Mouse (Mus musculus): ENCODE results near the gene Mettl15. TPM values are rescaled to one million over a fixed set of nuclear protein-coding genes. Genes with fewer than 3 reads are reported as not detected.

Gene Mettl15
- polyA plus RNA-seq, 1 experiment from 2014 or later: 12.9 TPM

DNA sequence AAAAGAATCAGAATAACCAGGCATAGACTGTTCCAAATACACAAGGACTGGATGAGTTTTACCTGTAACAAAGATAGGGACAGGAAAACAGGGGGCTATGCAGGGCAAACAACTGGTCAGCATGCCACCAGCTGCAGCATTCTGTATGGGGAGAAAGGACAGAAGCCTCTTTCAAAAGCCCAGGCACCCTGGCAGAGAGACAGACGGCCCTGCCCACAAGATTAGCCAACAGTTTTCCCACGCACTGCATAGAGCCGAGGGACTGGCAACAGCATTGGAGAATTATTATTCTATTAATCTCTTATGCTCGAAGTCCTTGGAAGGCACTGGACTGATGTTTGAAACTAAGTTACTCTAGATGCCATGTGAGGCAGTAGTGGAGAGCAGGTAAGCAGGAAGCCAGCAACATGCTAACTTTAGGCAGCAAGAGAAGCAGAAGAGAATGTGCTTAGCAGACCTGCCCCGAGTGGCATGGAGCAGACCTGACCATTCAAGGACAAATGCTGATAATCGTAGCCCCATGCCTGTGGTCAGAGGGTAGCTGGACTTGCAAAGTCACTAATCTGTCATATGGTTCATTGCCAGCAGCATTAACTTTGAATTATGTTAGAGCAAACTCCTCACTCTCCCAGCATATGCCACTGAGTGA is 127.0 kb downstream of the Mettl15 start:
- Histone ChIP-seq H3K36me3 (replicated peaks) (no peaks in the 10 kb centered on the region), H3K4me1 (peaks cover 6% of the 10 kb centered on the region; the same call in 1 of the 2 replicates), H3K4me2 (no peak overlapping the region), H3K9me3 (no peaks in the 10 kb centered on the region), H3K27me3 (no peaks in the 10 kb centered on the region), H3K4me3 (replicated peaks) (no peak overlapping the region), H3K27ac (no peak overlapping the region), H3K9ac (no peak overlapping the region)
- WGBS: 56% methylated on average over 6 of the region's 6 CpGs
- no peak for ATAC-seq (ENCODE audit: low FRiP score)

DNA sequence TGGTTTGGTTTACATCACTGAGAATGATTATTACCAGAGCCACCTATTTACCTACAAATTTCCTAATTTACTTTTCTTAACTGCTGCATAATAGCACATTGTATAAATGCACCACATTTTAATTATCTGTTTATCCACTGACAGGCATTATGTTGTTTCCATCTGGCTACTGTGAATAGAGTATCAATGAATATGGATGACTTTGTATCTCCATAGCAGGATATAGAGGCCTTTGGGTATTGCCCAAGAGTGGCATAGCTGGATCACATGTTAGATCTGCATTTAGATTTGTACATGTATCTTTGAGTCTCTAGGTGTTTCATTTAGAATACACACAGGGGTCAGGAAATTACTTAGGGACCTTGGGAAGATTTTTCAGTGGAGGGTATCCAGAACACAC is 133.3 kb downstream of the Mettl15 start:
- H3K9me3 ChIP-seq: no peaks in the 10 kb centered on the region
- H3K4me2 ChIP-seq: no peak overlapping the region
- H3K9ac ChIP-seq: no peak overlapping the region
- no peak overlapping the region for H3K4me3 ChIP-seq (replicated peaks)
- no peaks in the 10 kb centered on the region for H3K4me1 ChIP-seq
- ATAC-seq (ENCODE audit: low FRiP score): no peak
- no peaks in the 10 kb centered on the region for H3K36me3 ChIP-seq (replicated peaks)
- no peaks in the 10 kb centered on the region for H3K27me3 ChIP-seq
- no peak overlapping the region for H3K27ac ChIP-seq

DNA sequence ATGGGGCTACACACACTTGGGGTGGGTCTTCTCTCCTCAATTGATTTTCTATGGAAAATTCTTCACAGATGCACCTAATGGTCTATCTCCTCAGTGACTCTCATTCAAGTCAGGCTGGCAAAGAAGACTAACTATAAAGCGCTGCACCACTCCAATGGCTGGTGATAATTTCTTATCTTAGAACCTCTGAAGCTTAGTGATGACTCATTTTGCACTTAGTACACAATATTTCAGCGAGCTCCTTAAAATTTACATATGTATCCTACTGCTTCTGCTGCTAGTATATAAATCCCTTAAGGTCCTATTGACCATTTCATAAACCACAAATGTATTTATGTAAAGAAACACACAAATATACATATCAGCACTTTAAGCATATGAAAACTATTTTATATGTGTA is 136.1 kb downstream of the Mettl15 start:
- Histone ChIP-seq H3K4me3 (replicated peaks) (no peak overlapping the region), H3K27ac (no peak overlapping the region), H3K9ac (no peak overlapping the region), H3K9me3 (no peaks in the 10 kb centered on the region), H3K36me3 (replicated peaks) (no peaks in the 10 kb centered on the region), H3K4me2 (no peak overlapping the region), H3K27me3 (no peaks in the 10 kb centered on the region), H3K4me1 (no peaks in the 10 kb centered on the region)
- WGBS: 92% methylated on average over 2 of the region's 2 CpGs
- ATAC-seq (ENCODE audit: low FRiP score): no peak

DNA sequence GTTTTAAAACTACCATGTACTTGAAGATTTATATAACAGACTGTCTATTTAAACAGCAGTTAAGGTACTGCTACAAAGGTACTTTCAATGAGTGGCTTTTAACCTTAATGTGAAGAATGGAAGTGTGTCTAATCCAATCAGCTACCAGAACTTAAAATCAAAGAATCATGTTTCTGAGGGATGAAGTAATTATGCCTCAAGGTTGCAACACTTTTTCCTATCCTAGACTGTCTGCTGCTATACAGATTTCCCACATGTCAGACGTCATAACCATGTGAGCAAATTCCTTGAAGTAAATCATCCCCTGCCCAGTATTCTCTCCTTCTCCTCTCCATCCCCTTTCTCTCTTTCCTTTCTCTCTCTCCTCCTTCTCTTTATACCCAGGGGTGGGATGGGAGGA is 140.2 kb downstream of the Mettl15 start:
- no peaks in the 10 kb centered on the region for H3K27me3 ChIP-seq
- 79% methylated on average over 1 of the region's 1 CpGs for WGBS
- no peak overlapping the region for H3K4me3 ChIP-seq (replicated peaks)
- H3K4me2 ChIP-seq: no peak overlapping the region
- no peaks in the 10 kb centered on the region for H3K4me1 ChIP-seq
- H3K9me3 ChIP-seq: no peaks in the 10 kb centered on the region
- H3K9ac ChIP-seq: no peak overlapping the region
- no peak overlapping the region for H3K27ac ChIP-seq
- ATAC-seq (ENCODE audit: low FRiP score): no peak
- no peaks in the 10 kb centered on the region for H3K36me3 ChIP-seq (replicated peaks)

DNA sequence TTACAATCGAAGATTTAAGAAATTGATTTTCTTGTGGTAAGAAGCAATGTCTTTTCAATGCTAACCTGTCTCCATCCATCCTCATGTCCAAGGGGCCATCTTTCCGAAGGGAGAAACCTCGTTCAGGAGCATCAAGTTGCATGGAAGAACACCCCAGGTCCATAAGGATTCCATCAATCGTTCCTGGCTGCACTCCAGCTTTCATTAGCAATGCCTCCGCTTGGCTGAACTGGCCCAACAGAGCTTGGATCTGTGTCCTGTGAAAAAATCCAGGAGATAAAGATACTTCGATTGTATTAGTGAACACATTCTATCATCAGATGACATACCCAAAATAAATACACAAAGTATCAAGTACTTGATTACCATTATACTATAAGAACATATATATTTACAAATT is 143.3 kb downstream of the Mettl15 start:
- no peak overlapping the region for H3K9ac ChIP-seq
- no peaks in the 10 kb centered on the region for H3K4me1 ChIP-seq
- 90% methylated on average over 6 of the region's 6 CpGs for WGBS
- no peak overlapping the region for H3K27ac ChIP-seq
- no peaks in the 10 kb centered on the region for H3K27me3 ChIP-seq
- no peaks in the 10 kb centered on the region for H3K36me3 ChIP-seq (replicated peaks)
- no peak for ATAC-seq (ENCODE audit: low FRiP score)
- H3K4me3 ChIP-seq (replicated peaks): no peak overlapping the region
- H3K9me3 ChIP-seq: no peaks in the 10 kb centered on the region
- no peak overlapping the region for H3K4me2 ChIP-seq

DNA sequence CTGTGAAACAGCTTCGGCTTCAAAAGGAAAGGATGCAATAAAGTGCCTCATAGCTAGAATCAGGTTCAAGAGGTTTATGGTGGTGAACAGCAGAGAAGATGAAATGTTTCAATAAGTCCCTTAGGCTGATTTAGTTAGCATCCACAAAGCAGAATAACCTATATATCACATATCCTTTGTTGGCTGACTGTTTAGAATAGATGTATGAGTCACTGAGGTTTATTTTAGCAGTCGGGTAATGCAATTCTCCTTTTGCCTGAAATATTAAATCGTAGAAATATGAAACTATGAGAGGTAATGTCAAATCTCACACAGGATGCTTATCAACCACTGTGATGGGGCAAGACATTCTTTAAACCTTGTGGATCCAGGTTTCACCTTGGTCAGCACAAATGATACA is 149.8 kb downstream of the Mettl15 start:
- H3K36me3 ChIP-seq (replicated peaks): no peaks in the 10 kb centered on the region
- H3K4me2 ChIP-seq: no peak overlapping the region
- ATAC-seq (ENCODE audit: low FRiP score): no peak
- 92% methylated on average over 3 of the region's 3 CpGs for WGBS
- H3K4me1 ChIP-seq: no peaks in the 10 kb centered on the region
- H3K9ac ChIP-seq: no peak overlapping the region
- no peaks in the 10 kb centered on the region for H3K27me3 ChIP-seq
- H3K27ac ChIP-seq: no peak overlapping the region
- H3K9me3 ChIP-seq: no peaks in the 10 kb centered on the region
- H3K4me3 ChIP-seq (replicated peaks): no peak overlapping the region

DNA sequence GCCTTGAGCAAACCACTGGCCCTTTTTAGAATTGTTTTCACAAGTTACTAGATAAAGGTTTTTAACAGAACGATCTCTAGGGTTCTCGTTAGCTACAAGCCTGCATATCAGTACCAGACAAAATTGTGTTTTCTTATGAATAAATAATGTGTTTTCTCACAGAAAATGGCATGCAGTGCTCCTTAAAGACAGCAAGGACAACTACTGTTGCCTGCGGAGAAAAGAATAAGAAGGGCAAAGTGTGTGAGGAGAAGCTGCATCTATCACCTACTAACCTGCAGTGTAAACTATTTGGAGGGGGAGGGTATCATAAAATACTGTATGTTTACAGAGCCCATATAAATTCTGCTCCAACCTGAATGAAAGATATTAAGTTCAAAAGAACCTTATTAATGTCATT is 150.6 kb downstream of the Mettl15 start:
- Histone ChIP-seq H3K9ac (no peak overlapping the region), H3K4me2 (no peak overlapping the region), H3K4me1 (no peaks in the 10 kb centered on the region), H3K36me3 (replicated peaks) (no peaks in the 10 kb centered on the region), H3K27ac (no peak overlapping the region), H3K27me3 (no peaks in the 10 kb centered on the region), H3K4me3 (replicated peaks) (no peak overlapping the region), H3K9me3 (no peaks in the 10 kb centered on the region)
- WGBS: 61% methylated on average over 3 of the region's 3 CpGs
- ATAC-seq (ENCODE audit: low FRiP score): no peak

DNA sequence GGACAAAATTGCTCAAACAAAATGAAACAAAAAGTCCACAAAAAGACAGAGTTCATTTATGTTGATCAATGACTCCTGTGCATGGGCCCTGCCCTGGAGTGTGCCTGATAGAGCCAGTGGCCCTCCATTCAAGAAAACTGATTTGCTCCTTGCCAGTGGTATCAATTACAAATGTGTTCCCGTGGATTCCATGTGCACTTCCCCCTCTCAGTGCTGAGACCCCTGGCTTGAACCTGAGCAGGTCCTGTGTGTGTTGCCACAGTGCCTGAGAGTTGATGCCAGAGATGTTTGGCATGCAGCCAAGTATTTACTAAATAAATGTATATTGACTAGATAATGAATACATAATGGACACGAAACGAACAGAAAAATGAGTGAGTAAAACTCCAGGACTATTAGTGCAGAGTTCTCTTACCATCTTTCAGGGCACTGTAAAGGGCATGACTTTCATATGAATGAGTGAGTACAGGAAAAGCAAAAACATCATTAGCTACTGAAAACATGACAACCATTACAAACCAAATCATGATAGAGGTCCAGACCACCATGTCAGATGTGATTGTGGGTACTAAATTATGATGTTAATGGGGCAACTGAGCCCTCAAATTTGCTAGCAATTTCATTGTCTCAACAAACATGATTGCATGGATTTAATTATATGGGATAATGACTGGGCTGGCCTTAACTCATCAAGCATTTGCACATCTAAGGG is 174.6 kb downstream of the Mettl15 start:
- Histone ChIP-seq H3K9me3 (no peaks in the 10 kb centered on the region), H3K36me3 (replicated peaks) (no peaks in the 10 kb centered on the region), H3K4me2 (no peak overlapping the region), H3K27me3 (no peaks in the 10 kb centered on the region), H3K9ac (no peak overlapping the region), H3K27ac (no peak overlapping the region), H3K4me1 (no peaks in the 10 kb centered on the region), H3K4me3 (replicated peaks) (no peak overlapping the region)
- 71% methylated on average over 3 of the region's 3 CpGs for WGBS
- ATAC-seq (ENCODE audit: low FRiP score): peak; percentile 65; the same call in 1 of the 2 replicates

DNA sequence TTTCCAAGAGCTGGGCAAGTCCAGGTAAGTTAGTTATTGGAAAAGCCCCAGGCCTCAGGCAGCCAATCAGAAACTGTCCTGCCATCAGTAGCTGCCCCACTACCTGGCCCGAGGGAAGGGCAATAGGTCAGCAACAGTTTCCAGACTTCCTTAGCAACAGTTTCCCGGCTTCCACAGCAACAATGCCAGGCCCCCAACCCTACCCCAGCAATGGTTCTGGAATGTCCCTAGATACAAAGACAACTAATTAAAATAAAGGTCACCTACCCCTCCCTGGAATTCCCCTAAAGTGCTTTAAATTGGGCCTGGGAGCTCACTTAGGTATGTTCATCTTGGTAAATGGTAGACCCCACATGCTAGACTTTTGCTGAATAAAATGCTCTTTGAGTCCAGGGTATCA is 230.9 kb downstream of the Mettl15 start:
- no peaks in the 10 kb centered on the region for H3K36me3 ChIP-seq (replicated peaks)
- WGBS: 83% methylated on average over 2 of the region's 2 CpGs
- H3K4me1 ChIP-seq: no peaks in the 10 kb centered on the region
- H3K27ac ChIP-seq: no peak overlapping the region
- H3K9ac ChIP-seq: no peak overlapping the region
- no peaks in the 10 kb centered on the region for H3K27me3 ChIP-seq
- no peak overlapping the region for H3K4me3 ChIP-seq (replicated peaks)
- H3K9me3 ChIP-seq: no peaks in the 10 kb centered on the region
- ATAC-seq (ENCODE audit: low FRiP score): no peak
- H3K4me2 ChIP-seq: no peak overlapping the region

Small RNA genes within 50 kb of the gene (microRNA-seq; reads per million reads assigned to microRNA genes)
- not detected for gene Gm24115

Other genes starting within 250 kb of the Mettl15 start
- gene Kif18a, start within 50 bp of the Mettl15 start, polyA plus RNA-seq (2016; fragmentation: Nextera tagmentation; extraction: Ambion mirVana): 38.8 and 39.6 TPM in 2 replicates

Data from forebrain, embryonic 12.5 days (tissue).